Mouse (Mus musculus) liver, embryonic 14.5 days (tissue): ENCODE measurements around the gene Coro1b.

ENCODE experiments used
- CTCF ChIP-seq: IDR thresholded peaks from 2 replicates; pipeline ENCODE4 v1.5.1; 2016; ENCODE audit warnings: antibody characterized with exemption, low read depth, control low read depth
- EP300 ChIP-seq: IDR thresholded peaks from 2 replicates; pipeline ENCODE4 v1.6.1; 2016; ENCODE audit warnings: antibody characterized with exemption, low read depth

GRCm38 (mm10) chr19:4159049-4159448 is 10.6 kb downstream of the Coro1b start:
- TF ChIP-seq CTCF (no peak), EP300 (no peak)
